Mouse (Mus musculus): ENCODE results near the gene Gen1.

Gen1 gene

GRCm38 (mm10) chr12:11223090-11223489 lies 42.5 kb downstream of the Gen1 start:
- DNase-seq (ENCODE audit: low spot score) = no peak

GRCm38 (mm10) chr12:11222566-11222965 lies 43.0 kb downstream of the Gen1 start:
- DNase-seq (ENCODE audit: low spot score) = no peak

GRCm38 (mm10) chr12:11221524-11222330 lies 43.9 kb downstream of the Gen1 start:
- DNase-seq (ENCODE audit: low spot score) = no peak

- DNase-seq (ENCODE audit: low spot score) = no peak
Measured at GRCm38 (mm10) chr12:11217726-11218250, 47.8 kb downstream of the Gen1 start.

- no peak for DNase-seq (ENCODE audit: low spot score)
Measured at GRCm38 (mm10) chr12:11216454-11216853, 49.1 kb downstream of the Gen1 start.

- DNase-seq (ENCODE audit: low spot score) = no peak
Measured at GRCm38 (mm10) chr12:11215555-11215954, 50.0 kb downstream of the Gen1 start.

- no peak for DNase-seq (ENCODE audit: low spot score)
Measured at GRCm38 (mm10) chr12:11214776-11215175, 50.8 kb downstream of the Gen1 start.

GRCm38 (mm10) chr12:11212881-11213280 lies 52.7 kb downstream of the Gen1 start:
- no peak for DNase-seq (ENCODE audit: low spot score)

- no peak for DNase-seq (ENCODE audit: low spot score)
Measured at GRCm38 (mm10) chr12:11210361-11210760, 55.2 kb downstream of the Gen1 start.

- no peak for DNase-seq (ENCODE audit: low spot score)
Measured at GRCm38 (mm10) chr12:11209636-11210035, 56.0 kb downstream of the Gen1 start.

GRCm38 (mm10) chr12:11208872-11209271 lies 56.7 kb downstream of the Gen1 start, which contains the start of gene Msgn1:
Msgn1 (minus strand) TSS chr12:11208972.
- DNase-seq (ENCODE audit: low spot score) = no peak

GRCm38 (mm10) chr12:11206321-11206720 lies 59.3 kb downstream of the Gen1 start:
- no peak for DNase-seq (ENCODE audit: low spot score)

- DNase-seq (ENCODE audit: low spot score) = no peak
Measured at GRCm38 (mm10) chr12:11203694-11204665, 61.6 kb downstream of the Gen1 start.

GRCm38 (mm10) chr12:11202476-11202875 lies 63.1 kb downstream of the Gen1 start:
- no peak for DNase-seq (ENCODE audit: low spot score)

GRCm38 (mm10) chr12:11200711-11201110 lies 64.9 kb downstream of the Gen1 start:
- DNase-seq (ENCODE audit: low spot score) = no peak

- no peak for DNase-seq (ENCODE audit: low spot score)
Measured at GRCm38 (mm10) chr12:11198551-11198950, 67.0 kb downstream of the Gen1 start.

GRCm38 (mm10) chr12:11198026-11198425 lies 67.6 kb downstream of the Gen1 start:
- DNase-seq (ENCODE audit: low spot score) = no peak

GRCm38 (mm10) chr12:11196830-11197229 lies 68.8 kb downstream of the Gen1 start:
- DNase-seq (ENCODE audit: low spot score) = no peak

GRCm38 (mm10) chr12:11196142-11196597 lies 69.4 kb downstream of the Gen1 start:
- DNase-seq (ENCODE audit: low spot score) = peak; percentile 35

- DNase-seq (ENCODE audit: low spot score) = no peak
Measured at GRCm38 (mm10) chr12:11195031-11195430, 70.6 kb downstream of the Gen1 start.
